Mouse (Mus musculus): ENCODE results near the gene Obsl1.

DNA sequence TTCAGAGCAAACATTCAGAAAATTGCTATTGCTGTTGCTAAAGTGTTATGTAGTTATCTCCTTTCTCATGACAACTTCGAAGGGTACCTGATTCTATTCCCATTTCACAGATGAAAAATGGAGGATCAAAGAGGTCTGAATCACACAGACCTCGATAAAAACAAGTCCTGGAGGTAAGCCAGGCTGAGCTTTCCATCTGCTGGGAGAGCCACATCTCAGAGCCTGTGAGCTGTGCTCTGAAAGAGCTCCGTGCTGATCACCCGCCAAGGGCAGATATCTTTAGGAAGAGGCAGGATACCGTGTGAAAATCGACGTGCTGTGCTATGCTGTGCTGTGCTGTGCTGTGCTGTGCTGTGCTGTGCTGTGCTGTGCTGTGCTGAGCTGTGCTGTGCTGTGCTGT lies 46.0 kb downstream of the Obsl1 start:
- TF ChIP-seq CTCF (IDR thresholded peaks at IDR 0.05; ENCODE audit: low read depth) (no peak), EP300 (optimal IDR thresholded peaks at IDR 0.05) (no peak)
